Mouse (Mus musculus): ENCODE measurements at regions not wholly inside any gene's neighbourhood (a gene's known extent, or its start where the extent isn't known, plus 50 kb on each side); places are given as distances from the start of the nearest gene placed in this dataset.
"Not testable (repeated sequence)": the region's sequence is repeated elsewhere in the genome, so short reads cannot be mapped to it uniquely, and the experiment has no call there.

GRCm38 (mm10) chr3:101224091-101224490, 63.6 kb downstream of the Cd2 start:
- DNase-seq (ENCODE audit: low spot score in 2 of 2), result no peak
- intact Hi-C loops (cut with DNase I), result no loop called here

GRCm38 (mm10) chr3:101219897-101220296, 67.8 kb downstream of the Cd2 start:
- intact Hi-C loops (cut with DNase I), result no loop called here

GRCm38 (mm10) chr3:101216711-101217110, 71.0 kb downstream of the Cd2 start:
- intact Hi-C loops (cut with DNase I), result no loop called here
- no peak for DNase-seq (ENCODE audit: low spot score in 2 of 2)

More at GRCm38 (mm10) chr3:101219897-101220296, 67.8 kb downstream of the Cd2 start:
- no peak for DNase-seq (ENCODE audit: low spot score in 2 of 2)

GRCm38 (mm10) chr3:101213212-101213562, 74.6 kb downstream of the Cd2 start:
- intact Hi-C loops (cut with DNase I), result no loop called here
- no peak for DNase-seq (ENCODE audit: low spot score in 2 of 2)

GRCm38 (mm10) chr3:101212403-101213211, 75.1 kb downstream of the Cd2 start:
- DNase-seq (ENCODE audit: low spot score in 2 of 2), result no peak
- intact Hi-C loops (cut with DNase I), result no loop called here

GRCm38 (mm10) chr3:101211936-101212335, 75.8 kb downstream of the Cd2 start:
- intact Hi-C loops (cut with DNase I), result no loop called here
- DNase-seq (ENCODE audit: low spot score in 2 of 2), result no peak

GRCm38 (mm10) chr3:101209546-101209945, 78.2 kb downstream of the Cd2 start:
- intact Hi-C loops (cut with DNase I), result no loop called here
- no peak for DNase-seq (ENCODE audit: low spot score in 2 of 2)

- DNase-seq (ENCODE audit: low spot score in 2 of 2), result no peak
- intact Hi-C loops (cut with DNase I), result no loop called here
Observed at GRCm38 (mm10) chr3:101208751-101209150, 79.0 kb downstream of the Cd2 start.

GRCm38 (mm10) chr3:101206172-101206571, 81.6 kb downstream of the Cd2 start:
- intact Hi-C loops (cut with DNase I); DNase-seq (ENCODE audit: low spot score in 2 of 2): not testable (repeated sequence)

GRCm38 (mm10) chr3:101194725-101195124, 84.6 kb upstream of the Ptgfrn start:
- intact Hi-C loops (cut with DNase I), result no loop called here
- DNase-seq (ENCODE audit: low spot score in 2 of 2), result peak in 1 of 2 experiments; percentile 80

- intact Hi-C loops (cut with DNase I), result no loop called here
- no peak for DNase-seq (ENCODE audit: low spot score in 2 of 2)
Observed at GRCm38 (mm10) chr3:101194319-101194718, 84.2 kb upstream of the Ptgfrn start.

- intact Hi-C loops (cut with DNase I), result no loop called here
- DNase-seq (ENCODE audit: low spot score in 2 of 2), result peak in 1 of 2 experiments; percentile 46
Observed at GRCm38 (mm10) chr3:101191298-101191986, 81.4 kb upstream of the Ptgfrn start.

- DNase-seq (ENCODE audit: low spot score in 2 of 2), result no peak
- intact Hi-C loops (cut with DNase I), result no loop called here
Observed at GRCm38 (mm10) chr3:101181958-101182357, 71.9 kb upstream of the Ptgfrn start.

GRCm38 (mm10) chr3:101173954-101174353, 63.9 kb upstream of the Ptgfrn start:
- intact Hi-C loops (cut with DNase I), result no loop called here
- peak in 1 of 2 experiments; percentile 54 for DNase-seq (ENCODE audit: low spot score in 2 of 2)

- peak in 1 of 2 experiments; percentile 69 for DNase-seq (ENCODE audit: low spot score in 2 of 2)
- intact Hi-C loops (cut with DNase I), result no loop called here
Observed at GRCm38 (mm10) chr3:101170037-101171019, 60.2 kb upstream of the Ptgfrn start.

- intact Hi-C loops (cut with DNase I), result no loop called here
- no peak for DNase-seq (ENCODE audit: low spot score in 2 of 2)
Observed at GRCm38 (mm10) chr3:101167026-101167425, 56.9 kb upstream of the Ptgfrn start.

- intact Hi-C loops (cut with DNase I), result no loop called here
- no peak for DNase-seq (ENCODE audit: low spot score in 2 of 2)
Observed at GRCm38 (mm10) chr3:101166580-101166979, 56.5 kb upstream of the Ptgfrn start.

- intact Hi-C loops (cut with DNase I), result no loop called here
- DNase-seq (ENCODE audit: low spot score in 2 of 2), result no peak
Observed at GRCm38 (mm10) chr3:101165261-101165660, 55.2 kb upstream of the Ptgfrn start.

GRCm38 (mm10) chr3:101164771-101165170, 54.7 kb upstream of the Ptgfrn start:
- intact Hi-C loops (cut with DNase I), result no loop called here
- DNase-seq (ENCODE audit: low spot score in 2 of 2), result no peak

- no peak for DNase-seq (ENCODE audit: low spot score in 2 of 2)
- intact Hi-C loops (cut with DNase I), result loop anchor here (2.0 kb wide), 1 partner anchor 189 kb away; no protein-coding TSS in a partner anchor
Observed at GRCm38 (mm10) chr3:101163991-101164434, 53.9 kb upstream of the Ptgfrn start.

All from left cerebral cortex, postnatal 25 days (tissue).